Mouse (Mus musculus): ENCODE data around the gene Rnf220.

Gene Rnf220

GRCm38 (mm10) chr4:117489566-117489965 lies 7.3 kb downstream of the Rnf220 start:
- no peak for DNase-seq (ENCODE audit: low read depth, low spot score)

- DNase-seq (ENCODE audit: low read depth, low spot score): no peak
These were observed 9.4 kb downstream of the Rnf220 start for GRCm38 (mm10) chr4:117487471-117487870.

- no peak for DNase-seq (ENCODE audit: low read depth, low spot score)
These were observed 10.7 kb downstream of the Rnf220 start for GRCm38 (mm10) chr4:117486188-117486587.

GRCm38 (mm10) chr4:117485045-117485780 lies 11.6 kb downstream of the Rnf220 start:
- DNase-seq (ENCODE audit: low read depth, low spot score): no peak

GRCm38 (mm10) chr4:117484256-117485044 lies 12.4 kb downstream of the Rnf220 start:
- DNase-seq (ENCODE audit: low read depth, low spot score): peak; percentile 43

- DNase-seq (ENCODE audit: low read depth, low spot score): no peak
These were observed 13.0 kb downstream of the Rnf220 start for GRCm38 (mm10) chr4:117483931-117484255.

GRCm38 (mm10) chr4:117482103-117482502 lies 14.7 kb downstream of the Rnf220 start:
- no peak for DNase-seq (ENCODE audit: low read depth, low spot score)

- DNase-seq (ENCODE audit: low read depth, low spot score): no peak
These were observed 16.0 kb downstream of the Rnf220 start for GRCm38 (mm10) chr4:117480611-117481445.

- DNase-seq (ENCODE audit: low read depth, low spot score): no peak
These were observed 16.9 kb downstream of the Rnf220 start for GRCm38 (mm10) chr4:117479951-117480350.

- DNase-seq (ENCODE audit: low read depth, low spot score): no peak
These were observed 18.7 kb downstream of the Rnf220 start for GRCm38 (mm10) chr4:117478101-117478673.

- no peak for DNase-seq (ENCODE audit: low read depth, low spot score)
These were observed 19.5 kb downstream of the Rnf220 start for GRCm38 (mm10) chr4:117477401-117477800.

GRCm38 (mm10) chr4:117476777-117477176 lies 20.1 kb downstream of the Rnf220 start:
- no peak for DNase-seq (ENCODE audit: low read depth, low spot score)

GRCm38 (mm10) chr4:117476355-117476754 lies 20.5 kb downstream of the Rnf220 start:
- DNase-seq (ENCODE audit: low read depth, low spot score): no peak

GRCm38 (mm10) chr4:117473985-117474354 lies 22.9 kb downstream of the Rnf220 start:
- DNase-seq (ENCODE audit: low read depth, low spot score): no peak

- no peak for DNase-seq (ENCODE audit: low read depth, low spot score)
These were observed 23.4 kb downstream of the Rnf220 start for GRCm38 (mm10) chr4:117473291-117473984.

GRCm38 (mm10) chr4:117469471-117469870 lies 27.4 kb downstream of the Rnf220 start:
- no peak for DNase-seq (ENCODE audit: low read depth, low spot score)

- no peak for DNase-seq (ENCODE audit: low read depth, low spot score)
These were observed 28.9 kb downstream of the Rnf220 start for GRCm38 (mm10) chr4:117467936-117468335.

GRCm38 (mm10) chr4:117449151-117449550 lies 47.7 kb downstream of the Rnf220 start:
- DNase-seq (ENCODE audit: low read depth, low spot score): no peak

GRCm38 (mm10) chr4:117447926-117448325 lies 48.9 kb downstream of the Rnf220 start:
- DNase-seq (ENCODE audit: low read depth, low spot score): no peak

GRCm38 (mm10) chr4:117445516-117446207 lies 51.2 kb downstream of the Rnf220 start:
- no peak for DNase-seq (ENCODE audit: low read depth, low spot score)

- no peak for DNase-seq (ENCODE audit: low read depth, low spot score)
These were observed 57.9 kb downstream of the Rnf220 start for GRCm38 (mm10) chr4:117438919-117439318.
